Mouse (Mus musculus): Measurements from ENCODE around the gene Slc7a11.

Gene Slc7a11

GRCm38 (mm10) chr3:50138319-50138718 is 305.1 kb downstream of the Slc7a11 start:
- DNase-seq, result no peak

- no peak for DNase-seq
Observed at GRCm38 (mm10) chr3:50132204-50132603, 311.2 kb downstream of the Slc7a11 start.

- no peak for DNase-seq
Observed at GRCm38 (mm10) chr3:50130319-50130718, 313.1 kb downstream of the Slc7a11 start.

DNA sequence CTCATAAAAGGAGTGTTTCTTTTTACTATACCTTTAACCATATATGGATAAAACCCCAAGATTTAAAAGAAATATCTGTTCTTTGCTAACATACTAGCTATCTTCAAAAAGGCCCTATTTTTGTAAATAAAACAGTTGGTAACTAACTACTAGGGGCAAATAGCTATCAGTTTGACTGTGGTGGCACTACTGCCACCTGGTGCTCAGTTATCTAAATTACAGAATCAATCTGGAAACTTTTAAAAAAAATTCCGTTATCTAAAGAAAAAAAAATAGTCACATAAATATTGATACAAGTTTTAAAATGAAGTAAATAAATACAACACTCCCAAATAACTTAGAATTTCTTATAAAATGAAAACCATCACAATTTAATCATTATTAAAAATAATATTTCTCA is 322.4 kb downstream of the Slc7a11 start:
- peak; percentile 3 to 5 for DNase-seq

GRCm38 (mm10) chr3:50116266-50116665 is 327.1 kb downstream of the Slc7a11 start:
- peak; percentile 30 to 67 for DNase-seq

GRCm38 (mm10) chr3:50105509-50105908 is 337.9 kb downstream of the Slc7a11 start:
- DNase-seq, result no peak

GRCm38 (mm10) chr3:50094404-50095092 is 348.9 kb downstream of the Slc7a11 start:
- DNase-seq, result no peak

- DNase-seq, result peak; percentile 85 to 92
Observed at GRCm38 (mm10) chr3:50076979-50077378, 366.4 kb downstream of the Slc7a11 start.

DNA sequence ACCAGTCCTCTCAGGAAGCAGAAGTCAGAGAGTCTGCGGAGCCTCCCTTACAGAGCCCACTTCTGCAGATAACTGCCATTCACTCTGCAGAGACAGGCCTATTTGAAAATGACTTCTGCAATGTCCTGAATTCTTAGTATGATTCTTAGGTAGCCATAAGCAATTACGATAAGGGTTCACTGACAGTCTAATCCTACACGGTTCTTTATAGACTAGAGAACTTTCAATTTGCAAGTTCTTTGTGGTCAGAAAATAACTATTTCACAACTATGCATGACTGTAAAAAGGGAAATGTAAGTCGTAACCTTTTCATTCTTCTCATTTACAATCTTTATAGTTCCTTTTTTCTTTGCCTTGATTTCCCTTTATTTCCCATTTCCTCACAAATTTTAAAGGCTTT is 380.0 kb downstream of the Slc7a11 start:
- no peak for DNase-seq

DNA sequence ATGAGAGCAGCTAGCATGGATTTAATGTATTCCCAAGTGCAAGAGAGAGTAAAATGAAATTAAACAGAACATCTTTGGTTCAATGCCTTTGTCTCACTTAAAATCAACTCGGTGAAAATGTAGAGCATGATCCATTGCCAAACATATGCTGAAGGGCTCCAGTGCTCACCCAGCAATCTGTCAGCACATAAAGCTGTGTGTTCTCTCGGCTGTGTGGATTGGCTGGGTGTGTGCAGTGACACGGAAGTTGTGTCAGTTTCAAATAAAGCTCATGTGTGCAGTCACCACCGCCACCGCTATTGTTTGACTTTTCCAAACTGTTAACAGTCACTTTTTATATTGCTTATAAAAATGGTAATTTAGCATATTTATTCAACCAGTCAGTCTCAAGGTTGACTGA is 398.7 kb downstream of the Slc7a11 start:
- peak; percentile 27 to 42 for DNase-seq

DNA sequence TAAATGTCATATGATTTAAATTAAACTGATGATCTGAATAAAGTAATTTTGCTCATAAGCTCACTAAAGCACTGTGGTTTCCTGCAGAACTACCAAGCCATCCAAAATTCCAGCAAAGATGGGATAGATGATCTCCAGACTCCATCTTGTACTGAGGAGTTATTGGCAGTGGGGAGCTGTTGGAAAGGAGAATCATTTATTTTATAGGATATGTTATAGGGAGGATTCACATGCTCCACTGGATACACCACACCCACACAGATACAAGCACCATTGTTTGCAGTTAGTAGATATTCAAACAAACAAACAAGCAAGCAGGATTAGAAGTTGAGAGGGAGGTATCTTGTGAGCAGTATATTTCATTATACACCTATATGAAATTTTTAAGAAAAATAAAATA is 399.3 kb downstream of the Slc7a11 start:
- DNase-seq, result no peak

- no peak for DNase-seq
Observed at GRCm38 (mm10) chr3:50041141-50041540, 402.3 kb downstream of the Slc7a11 start.

GRCm38 (mm10) chr3:50035875-50036528 is 407.4 kb downstream of the Slc7a11 start:
- DNase-seq, result peak; percentile 17 to 22

- DNase-seq, result no peak
Observed at GRCm38 (mm10) chr3:50033325-50033724, 410.1 kb downstream of the Slc7a11 start.

DNA sequence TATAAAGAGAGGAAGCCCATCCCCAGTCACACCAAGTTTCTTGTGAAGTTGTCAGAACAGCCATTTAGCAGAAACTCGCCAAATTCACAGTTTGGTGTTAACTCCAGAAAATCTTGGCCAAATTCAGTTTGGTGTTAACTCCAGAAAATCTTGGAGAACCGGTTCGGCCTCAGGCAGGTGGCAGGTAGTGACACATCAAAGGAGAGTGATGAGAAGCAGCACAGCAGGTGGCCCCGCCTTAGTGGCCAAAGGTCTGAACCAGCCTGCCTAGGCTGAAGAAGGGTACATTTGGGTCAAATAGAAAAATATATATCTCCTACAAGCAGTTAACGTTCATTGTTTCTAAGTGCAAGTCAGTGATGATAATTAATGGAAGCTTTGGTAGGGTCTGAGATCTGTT is 417.4 kb downstream of the Slc7a11 start:
- DNase-seq, result peak in 1 of 2 experiments; percentile 7

DNA sequence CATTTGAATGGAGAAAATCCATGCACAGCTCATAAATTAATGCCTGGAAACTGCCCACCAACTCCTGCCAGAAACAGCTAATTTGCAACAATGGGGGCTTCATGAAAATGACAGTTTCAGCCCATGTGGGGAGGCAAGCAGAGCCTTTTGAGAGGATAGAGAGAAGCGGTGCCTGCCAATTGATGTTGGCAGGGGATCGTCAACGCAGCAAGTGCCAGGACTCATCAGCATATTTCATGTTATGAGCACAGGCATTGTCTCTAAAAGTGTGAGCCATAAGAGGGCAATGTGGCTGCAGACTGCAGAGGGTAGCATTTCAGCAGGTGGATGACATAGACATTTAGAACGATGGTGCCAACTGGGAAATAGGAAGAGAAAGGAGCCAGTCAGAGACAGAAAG is 429.0 kb downstream of the Slc7a11 start:
- peak; percentile 93 to 96 for DNase-seq

GRCm38 (mm10) chr3:50012012-50012411 is 431.4 kb downstream of the Slc7a11 start:
- no peak for DNase-seq

- peak; percentile 20 to 29 for DNase-seq
Observed at GRCm38 (mm10) chr3:50003970-50004683, 439.3 kb downstream of the Slc7a11 start.

GRCm38 (mm10) chr3:50002067-50002466 is 441.3 kb downstream of the Slc7a11 start:
- DNase-seq, result no peak

- no peak for DNase-seq
Observed at GRCm38 (mm10) chr3:50001635-50002034, 441.8 kb downstream of the Slc7a11 start.

DNA sequence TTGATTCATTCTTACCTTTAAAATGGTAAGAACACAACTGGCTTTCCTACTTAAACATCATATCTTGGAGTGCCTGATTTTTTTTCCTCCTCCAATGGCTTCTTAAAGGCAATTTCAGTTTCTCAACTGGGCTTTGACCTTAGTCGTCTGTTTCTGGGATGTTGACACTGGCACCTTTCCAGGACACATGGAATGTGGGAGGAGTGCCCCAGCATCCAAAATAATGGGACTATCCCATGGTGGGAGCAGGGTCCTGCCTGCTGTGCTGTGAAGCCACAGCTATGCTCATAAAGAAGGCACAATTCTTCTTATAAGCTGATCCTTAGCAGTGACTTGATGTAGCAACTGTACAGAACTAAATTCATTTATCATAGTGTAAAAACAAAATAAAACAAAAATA is 450.5 kb downstream of the Slc7a11 start:
- DNase-seq, result peak in 1 of 2 experiments; percentile 13

DNA sequence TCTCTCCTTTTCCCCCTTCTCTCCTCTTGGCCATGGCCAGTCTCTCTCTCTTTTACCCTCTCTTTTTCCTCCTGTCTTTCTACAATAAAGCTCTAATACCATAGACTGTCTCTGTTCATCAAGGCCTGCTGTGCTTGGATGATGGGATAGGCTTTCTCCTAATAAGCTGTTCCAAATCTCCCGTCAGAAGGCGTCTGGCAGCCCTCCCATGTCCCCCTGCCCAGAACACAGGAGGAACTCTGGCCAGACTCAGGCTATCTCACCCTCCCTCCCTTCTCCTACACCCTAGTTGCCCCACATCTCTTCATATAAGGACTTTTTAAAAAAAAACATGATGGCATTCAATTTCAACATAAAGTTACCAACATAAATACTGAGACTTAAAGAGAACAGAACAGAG is 456.2 kb downstream of the Slc7a11 start:
- peak; percentile 70 to 87 for DNase-seq

DNA sequence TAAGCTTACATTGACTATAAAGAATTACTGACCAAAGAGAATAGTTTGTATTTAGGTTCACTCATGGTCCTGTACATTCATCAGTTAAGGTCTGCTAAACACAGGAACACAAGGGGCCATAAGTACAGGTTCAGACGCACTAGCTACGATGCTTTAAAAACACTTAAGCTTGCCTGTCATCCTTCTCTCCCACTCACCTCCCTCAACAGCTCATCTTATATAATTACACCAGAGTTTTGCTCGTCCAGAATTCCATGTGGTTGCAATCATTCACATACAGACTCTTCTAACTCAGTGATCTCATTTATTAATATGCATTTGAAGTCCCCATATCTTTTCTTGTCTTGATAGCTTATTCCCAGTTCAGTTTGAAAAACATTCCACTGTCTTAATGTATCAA is 458.6 kb downstream of the Slc7a11 start:
- DNase-seq, result no peak

Data from cerebellum, postnatal 10 days (tissue).